Mouse (Mus musculus) lung, postnatal 0 days (tissue): ENCODE results near the gene H2al1c.

Source experiments
- CTCF ChIP-seq: IDR thresholded peaks from 2 replicates; pipeline ENCODE4 v1.5.1; 2016; ENCODE audit warnings: antibody characterized with exemption, mild to moderate bottlenecking
- EP300 ChIP-seq: IDR thresholded peaks from 2 replicates; pipeline ENCODE4 v1.6.1; 2016; ENCODE audit warnings: antibody characterized with exemption, mild to moderate bottlenecking, control low read depth

DNA sequence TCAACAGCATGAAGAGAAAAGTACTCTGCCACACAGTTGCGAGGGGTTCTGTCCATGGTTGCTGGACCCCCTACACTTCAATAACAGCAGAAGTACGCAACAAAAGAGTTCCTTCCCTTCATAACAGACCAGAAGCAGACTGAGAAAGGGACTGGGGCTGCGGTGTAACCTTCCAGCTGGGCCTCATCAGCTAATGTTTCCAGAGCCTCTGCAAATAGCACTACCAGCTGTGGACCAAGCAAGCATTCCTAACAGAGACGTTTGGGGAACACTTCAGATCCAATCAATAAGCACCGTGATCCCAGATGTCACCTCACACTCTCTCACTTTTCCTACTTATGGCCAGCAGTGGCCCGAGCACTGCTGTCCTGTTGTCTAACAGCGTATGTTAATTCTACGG, 40.5 kb upstream of the H2al1c start:
- TF ChIP-seq CTCF: no peak
- TF ChIP-seq EP300: no peak
